Mouse (Mus musculus) right cerebral cortex, adult 2 months (tissue): Measurements from ENCODE around the gene Nrp1.
A peak's percentile ranks its signal among the peaks of the same experiment; 100 is the strongest.

Source experiments
- DNase-seq, 2 experiments: peaks; one replicate each; pipeline ENCODE4 v3.0.0; 2021 to 2022; ENCODE audit warnings: low spot score in 2 of 2

The Nrp1 gene

DNA sequence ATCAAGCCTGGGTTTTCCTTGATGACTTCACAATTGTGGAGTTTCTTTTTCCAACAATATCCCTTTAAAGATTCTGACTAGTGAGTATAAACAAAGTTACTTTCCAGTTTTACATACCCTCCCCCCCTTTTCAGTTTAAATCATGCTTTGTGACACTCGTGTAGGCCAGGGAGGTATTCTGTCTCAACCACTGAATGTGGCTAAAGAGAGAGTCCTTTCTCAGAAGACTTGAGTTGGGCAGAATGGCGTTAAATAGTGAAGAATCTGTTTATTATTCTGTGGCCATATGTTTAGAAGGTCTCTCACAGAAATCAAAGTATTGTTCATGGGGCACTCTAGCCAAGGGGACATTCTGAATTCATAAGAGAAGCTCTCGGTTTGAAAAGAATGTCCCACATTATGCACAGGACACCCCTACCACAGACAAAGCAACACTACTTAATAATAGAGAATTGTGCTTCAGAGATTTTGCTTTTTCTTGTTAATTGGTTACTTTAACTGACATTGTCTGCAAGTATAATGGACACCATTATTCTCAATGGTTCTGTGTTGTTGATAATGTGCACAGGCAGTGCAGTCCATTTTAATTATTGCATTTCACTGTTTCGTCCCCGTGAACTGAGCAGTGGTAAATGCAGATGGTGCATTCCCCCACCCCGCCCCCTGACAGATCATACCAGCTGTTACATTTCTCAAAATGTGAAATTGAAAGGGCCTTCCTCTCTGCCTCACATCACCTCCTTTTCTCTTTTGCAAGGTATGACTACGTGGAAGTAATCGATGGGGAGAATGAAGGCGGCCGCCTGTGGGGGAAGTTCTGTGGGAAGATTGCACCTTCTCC is 59.8 kb downstream of the Nrp1 start:
- DNase-seq = peak in 1 of 2 experiments; percentile 17

DNA sequence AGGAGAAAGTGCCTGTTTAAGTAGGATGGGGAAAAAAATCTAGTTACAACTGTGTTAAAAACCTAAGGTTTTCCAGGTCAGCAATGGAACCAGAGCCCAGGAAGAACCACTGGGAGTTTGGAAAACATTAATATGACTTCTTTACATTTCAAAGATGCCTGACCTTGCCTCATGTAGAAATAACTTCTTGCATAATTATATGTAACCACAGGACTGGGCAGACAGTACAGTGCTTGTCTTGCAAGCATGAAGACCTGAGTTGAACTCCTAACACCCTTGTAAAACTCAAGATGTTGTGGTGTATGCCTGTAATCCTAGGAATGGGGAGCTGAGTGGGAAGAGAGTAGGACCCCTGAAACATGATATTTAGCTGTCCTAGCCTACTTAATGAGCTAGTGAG is 61.6 kb downstream of the Nrp1 start:
- DNase-seq = no peak

DNA sequence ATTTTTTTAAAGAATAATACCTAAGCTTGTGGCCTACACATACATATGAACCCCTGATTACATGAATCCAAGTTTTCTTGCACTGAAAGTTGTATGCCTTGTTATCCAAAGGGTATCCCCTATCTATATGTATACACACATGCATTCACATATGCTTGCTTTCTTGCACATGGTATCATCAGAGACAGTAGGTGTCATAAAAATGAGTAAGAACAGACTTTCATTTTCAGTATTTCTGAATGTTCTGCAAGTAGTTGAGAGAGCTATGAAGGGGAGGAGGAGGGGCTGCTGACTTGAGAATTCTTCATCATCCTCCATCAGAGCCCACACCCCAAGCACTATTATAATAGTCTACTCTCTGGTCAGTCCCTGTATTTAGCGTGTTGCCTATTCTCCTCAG is 62.0 kb downstream of the Nrp1 start:
- DNase-seq = no peak

DNA sequence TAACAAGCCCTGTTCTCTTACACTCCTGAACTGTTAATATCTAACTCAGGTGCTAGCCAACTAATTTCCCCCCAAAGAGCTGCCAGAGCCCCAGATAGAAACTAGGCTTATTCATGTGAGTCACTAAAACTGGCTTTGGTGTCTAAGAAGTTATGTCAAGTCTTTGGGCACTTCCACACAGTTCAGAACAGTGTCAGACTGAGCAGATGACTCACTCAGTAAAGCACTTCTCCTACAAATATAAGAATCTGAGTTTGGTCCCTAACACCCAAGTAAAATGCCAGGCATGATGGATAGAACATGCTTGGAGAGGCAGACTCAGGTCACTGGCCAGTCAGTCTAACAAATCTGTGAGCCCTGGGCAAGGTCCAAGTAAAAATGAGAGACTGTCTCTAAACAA is 65.4 kb downstream of the Nrp1 start:
- DNase-seq = no peak

DNA sequence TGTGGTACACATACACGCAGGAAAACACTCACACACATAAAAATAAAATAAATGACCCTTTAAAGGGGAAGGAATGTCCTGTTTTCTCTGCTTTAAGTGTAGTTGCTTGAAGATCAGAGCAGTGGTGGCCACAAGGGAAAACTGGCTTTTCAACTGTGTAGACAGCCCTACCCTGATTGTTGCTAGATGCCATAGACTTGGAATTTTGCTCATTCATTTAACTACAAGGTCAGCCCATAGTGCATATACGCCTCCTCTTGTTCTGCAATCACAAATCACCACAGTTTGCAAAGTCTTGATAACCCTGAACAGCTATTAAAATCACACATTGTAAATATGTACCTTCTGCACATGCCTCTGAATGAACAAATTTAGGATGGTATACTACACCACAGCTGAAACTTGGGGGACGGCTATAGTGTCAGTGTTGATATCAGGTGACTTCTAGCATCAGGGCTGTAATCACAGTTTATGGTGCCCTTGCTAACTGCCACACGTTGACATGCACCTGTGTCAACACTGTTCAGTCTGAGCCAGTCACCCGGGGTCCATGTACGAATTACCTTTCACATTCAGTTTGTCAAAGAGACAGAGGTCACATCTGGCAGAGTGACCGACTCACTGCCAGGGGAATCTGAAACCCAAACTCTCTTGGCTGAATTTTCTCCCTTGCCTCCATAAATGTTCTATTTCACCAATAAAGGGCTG is 66.4 kb downstream of the Nrp1 start:
- DNase-seq = no peak

DNA sequence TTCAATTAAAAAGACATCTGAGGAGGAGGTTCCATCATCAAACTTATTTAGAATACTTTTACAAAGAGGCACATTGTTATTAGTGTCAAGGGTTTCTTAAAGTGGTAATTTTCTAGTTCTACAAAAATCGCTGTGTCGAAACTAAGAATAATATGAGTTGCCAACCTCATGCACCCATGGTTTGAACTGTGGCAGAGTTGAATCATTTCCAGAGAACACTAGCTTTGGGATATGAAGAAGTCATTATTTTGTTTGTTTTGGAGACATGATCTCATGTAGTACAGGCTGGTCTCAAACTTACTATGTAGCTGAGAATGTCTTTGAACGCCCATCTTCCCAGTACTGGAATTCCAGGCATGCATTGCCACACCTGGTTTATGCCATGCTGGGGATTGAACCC is 68.7 kb downstream of the Nrp1 start:
- DNase-seq = no peak

DNA sequence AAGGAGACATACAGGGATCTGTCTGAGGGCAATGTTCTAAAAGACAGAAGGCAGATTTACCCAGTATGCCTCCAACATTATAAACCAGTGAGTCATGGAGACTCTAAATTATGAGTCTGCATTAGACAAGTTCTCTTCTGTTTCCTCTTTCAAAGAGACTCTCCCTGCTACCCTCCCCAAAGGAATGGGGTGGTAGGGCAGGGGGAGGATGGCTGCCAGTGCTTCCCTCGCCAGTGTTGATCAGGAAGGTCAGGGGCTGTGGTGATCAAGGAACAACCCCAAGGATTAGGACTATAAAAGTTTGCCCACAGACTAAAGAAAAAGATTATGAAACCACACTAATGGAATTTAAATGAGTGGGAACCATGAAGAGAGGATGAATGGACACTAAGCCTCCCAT is 70.6 kb downstream of the Nrp1 start:
- DNase-seq = no peak

DNA sequence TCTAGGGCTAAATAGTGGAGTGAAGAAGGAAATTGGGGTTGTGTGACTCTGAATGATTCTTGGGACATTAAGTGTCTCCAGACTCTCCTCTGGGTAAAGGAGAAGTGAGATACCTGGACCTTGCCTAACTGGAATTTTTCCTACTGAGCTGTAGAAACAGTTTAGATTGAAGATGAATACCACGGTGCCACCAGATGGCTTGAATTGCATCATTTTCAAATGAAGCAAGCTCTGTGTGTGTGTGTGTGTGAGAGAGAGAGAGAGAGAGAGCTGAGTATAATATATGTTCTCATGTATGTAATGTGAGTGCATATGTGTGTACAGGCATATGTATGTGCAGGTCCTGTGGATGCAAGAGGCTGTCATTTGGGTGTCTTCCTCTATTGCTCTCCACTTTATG is 72.7 kb downstream of the Nrp1 start:
- no peak for DNase-seq

DNA sequence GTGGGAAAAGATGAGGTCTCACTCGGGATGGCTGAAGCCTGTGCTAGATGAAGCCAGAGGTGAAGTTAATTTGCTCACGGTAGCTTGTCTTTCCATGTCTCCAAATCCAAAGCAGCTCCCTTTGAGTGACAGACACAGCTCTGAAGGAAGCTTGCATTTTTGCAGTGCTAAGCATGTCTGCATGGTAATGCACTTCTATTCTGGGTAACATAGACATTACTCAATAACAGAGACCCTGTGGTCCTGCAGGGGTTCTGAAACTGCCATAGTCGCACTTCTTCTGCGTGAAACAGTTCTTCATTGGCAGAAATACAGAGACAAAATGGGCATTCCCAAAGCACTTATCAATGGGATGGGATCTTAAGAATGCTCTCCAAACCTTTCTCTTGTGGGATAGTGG is 77.3 kb downstream of the Nrp1 start:
- no peak for DNase-seq

DNA sequence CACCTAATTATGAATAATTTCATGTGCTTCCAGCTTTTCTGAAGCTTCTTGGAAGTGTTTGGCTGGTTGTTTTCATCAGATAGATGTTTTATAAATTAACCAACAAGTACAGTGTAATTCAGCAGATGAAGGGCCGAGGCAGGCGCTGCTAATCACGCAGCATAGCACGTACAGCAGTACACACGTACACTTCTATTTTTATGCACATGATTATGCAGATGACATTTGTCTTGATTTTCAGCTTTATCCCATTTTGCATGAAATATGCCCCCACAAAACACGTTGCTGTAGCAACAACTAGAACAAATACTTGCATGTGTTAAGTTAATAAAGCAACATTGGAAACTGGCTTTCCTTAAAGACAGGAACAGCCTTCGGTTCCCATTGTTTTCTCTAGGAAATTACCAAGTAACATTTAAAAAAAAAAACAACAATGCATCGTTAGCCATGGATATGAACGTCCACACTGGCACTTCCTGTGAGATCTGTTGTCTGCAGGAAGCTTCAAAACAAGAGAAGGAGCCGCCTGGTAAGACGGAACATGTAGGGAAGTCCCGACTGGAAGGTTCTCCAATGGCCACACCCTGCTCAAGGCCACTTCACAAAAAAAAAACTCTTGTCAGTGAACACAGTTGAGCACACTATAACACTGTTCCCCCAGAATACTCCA is 78.9 kb downstream of the Nrp1 start:
- DNase-seq = peak; percentile 12 to 26

DNA sequence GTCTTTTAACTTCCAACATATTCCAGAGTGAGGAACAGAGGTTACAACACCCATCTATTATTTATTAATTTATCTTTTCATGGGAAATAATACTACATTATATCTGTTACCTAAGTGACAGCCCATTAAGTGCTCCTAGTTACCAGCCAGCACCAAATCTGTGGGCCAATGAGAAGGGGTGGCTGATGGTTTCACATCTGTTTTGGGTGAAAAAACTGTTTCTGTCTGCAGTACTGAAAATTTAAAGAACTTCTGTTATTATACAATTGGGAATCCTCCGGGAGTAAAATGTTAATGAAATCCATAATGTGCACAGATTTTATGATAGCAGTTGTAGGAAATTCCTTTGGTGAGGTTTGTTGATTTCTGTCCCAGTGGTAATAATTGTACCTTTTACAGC is 83.0 kb downstream of the Nrp1 start:
- DNase-seq = no peak

DNA sequence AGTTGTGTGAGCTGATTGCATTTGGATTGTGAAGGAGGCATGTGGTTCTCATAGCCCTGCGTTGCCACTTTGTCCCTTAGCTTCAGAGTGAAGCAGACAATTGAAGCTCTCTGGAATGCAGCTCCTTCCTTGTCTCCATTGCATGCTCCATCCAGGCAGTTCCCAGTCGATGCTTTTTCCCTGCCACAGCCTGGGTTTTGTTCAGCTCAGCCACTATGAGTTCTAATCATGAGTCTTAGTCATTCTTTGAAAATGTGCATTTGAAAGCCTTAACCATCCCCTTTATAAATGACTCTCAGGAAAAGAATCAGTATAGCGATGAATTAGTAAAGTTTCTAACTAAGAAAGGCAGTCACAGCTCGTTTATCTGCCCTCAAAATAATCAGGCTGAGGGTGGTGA is 87.2 kb downstream of the Nrp1 start:
- DNase-seq = no peak

- no peak for DNase-seq
Measured at GRCm38 (mm10) chr8:128446636-128447035, 88.2 kb downstream of the Nrp1 start.

DNA sequence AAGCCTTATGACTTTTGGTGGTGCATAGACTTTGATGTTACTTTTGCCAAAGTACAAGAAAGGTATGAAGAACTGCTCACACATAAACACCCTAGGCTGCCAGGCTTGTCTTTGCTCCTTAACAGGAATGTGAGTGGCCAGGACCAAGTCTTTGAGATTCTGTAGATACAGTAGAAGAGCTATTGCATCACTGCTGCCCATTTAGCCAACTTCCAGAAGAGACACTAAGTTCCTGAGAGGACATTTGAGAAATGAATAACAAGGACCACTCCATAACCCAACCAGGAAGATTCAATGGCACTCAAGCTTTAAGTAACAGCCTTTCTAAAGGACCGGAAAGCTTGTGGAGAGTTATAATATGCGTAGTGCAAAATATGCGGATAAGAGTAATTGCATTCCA is 88.9 kb downstream of the Nrp1 start:
- no peak for DNase-seq

- no peak for DNase-seq
Measured at GRCm38 (mm10) chr8:128450390-128451032, 92.1 kb downstream of the Nrp1 start.

DNA sequence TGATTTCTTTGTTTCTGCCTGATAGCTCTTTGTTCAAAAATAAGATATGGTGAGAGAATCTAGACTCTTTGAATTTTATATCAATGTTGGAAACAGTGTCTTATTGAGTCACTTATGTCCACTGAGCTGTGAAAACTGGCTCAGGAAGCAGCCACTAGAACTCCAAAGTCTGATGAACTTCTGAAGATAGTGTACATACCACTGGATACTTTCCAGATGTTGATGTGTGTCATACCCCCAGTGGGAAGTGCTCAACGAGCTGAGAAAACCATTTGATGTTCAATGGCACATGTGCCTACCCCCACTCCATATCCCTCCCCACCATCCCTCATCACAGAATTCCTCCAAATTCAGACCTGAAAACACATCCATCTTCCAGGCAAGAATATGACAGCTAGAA is 92.7 kb downstream of the Nrp1 start:
- DNase-seq = no peak

DNA sequence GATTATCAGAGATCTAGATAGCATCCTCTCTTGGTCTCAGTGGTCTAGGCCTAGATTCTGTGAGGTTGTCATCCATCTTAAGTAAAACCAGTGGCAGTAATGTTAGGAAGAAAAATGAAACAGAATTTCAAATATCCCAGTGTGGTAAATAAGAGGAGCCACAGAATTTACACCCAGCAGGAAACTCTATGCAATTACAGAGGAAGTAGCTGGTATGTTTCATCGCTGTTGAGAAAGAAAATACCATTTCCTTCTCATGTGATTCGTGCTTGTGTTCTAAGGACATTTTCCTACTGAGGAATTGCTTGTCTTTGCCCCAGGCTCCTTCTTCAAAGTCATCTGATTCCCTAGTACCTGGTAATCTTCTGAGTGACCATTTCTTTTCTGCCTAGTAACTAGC is 95.1 kb downstream of the Nrp1 start:
- no peak for DNase-seq

- DNase-seq = no peak
Measured at GRCm38 (mm10) chr8:128454026-128454425, 95.6 kb downstream of the Nrp1 start.

- DNase-seq = no peak
Measured at GRCm38 (mm10) chr8:128457277-128457676, 98.9 kb downstream of the Nrp1 start.

DNA sequence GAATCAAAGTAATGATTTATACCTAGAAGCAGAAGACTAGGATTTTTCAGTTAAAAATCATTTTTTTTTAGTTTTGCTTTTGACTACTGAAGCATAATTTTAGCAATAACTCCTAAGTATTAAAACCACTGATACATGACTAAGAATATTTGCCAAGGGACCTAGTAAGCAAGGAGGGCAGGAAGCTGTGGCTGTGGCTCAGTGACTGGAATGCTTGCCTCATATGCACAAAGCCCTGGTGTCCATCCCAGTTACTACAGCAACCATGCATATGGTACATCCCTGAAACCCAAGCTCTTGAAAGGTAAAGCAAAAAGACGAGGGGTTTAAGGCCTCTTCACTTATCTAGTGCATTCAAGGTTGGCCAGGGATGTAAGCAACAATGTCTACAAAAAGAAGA is 101.3 kb downstream of the Nrp1 start:
- DNase-seq = no peak

DNA sequence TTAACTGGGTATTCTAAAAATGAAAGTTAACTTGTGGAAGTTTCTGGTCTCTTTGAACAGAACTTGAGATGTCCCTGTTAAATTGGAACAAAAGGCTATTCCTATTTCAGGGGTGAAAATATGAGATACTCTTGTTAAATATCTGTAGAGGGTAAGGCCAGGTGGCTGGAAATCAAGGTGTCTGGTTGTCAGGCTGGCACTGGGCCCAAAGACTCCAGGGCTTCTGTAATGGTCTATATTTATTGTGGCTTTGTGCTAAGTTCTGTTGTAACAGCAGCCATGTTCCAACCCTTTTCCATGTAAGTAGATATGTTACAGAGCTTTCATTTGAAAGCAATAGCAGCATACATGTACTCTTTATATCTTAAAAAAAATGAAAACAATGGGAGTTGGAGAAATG is 103.3 kb downstream of the Nrp1 start:
- DNase-seq = no peak

GRCm38 (mm10) chr8:128463162-128463561 is 104.8 kb downstream of the Nrp1 start:
- DNase-seq = no peak
